Mouse (Mus musculus): ENCODE measurements at regions not wholly inside any gene's neighbourhood (a gene's known extent, or its start where the extent isn't known, plus 50 kb on each side); places are given as distances from the start of the nearest gene placed in this dataset.
A peak's percentile ranks its signal among the peaks of the same experiment; 100 is the strongest.

GRCm38 (mm10) chr10:99959279-99959678 is 56.2 kb upstream of the Kitl start:
- DNase-seq, result no peak

- DNase-seq, result no peak
Observed at GRCm38 (mm10) chr10:99952486-99952885, 62.9 kb upstream of the Kitl start.

DNA sequence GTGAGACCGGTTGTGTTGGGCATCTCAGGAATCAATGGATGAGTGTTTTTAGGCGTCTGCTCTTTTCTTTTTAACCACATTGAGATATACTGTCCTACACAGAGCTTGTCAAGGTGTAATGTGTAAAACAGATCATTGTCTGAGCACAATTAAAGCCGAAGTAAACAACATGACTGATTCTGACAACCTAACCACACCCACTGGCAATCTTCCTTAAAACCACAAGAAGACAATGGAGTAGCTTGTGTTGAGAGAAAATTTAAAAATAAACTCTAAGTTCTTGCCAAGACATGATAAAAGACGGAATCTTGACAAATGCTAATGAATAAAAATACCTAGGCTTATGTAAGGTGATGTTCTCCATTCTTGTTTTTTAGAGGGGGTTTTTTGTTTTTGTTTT is 63.7 kb upstream of the Kitl start:
- DNase-seq, result no peak

GRCm38 (mm10) chr10:99951316-99951715 is 64.1 kb upstream of the Kitl start:
- no peak for DNase-seq

GRCm38 (mm10) chr10:99948740-99949139 is 66.7 kb upstream of the Kitl start:
- no peak for DNase-seq

- DNase-seq, result no peak
Observed at GRCm38 (mm10) chr10:99945418-99945817, 70.0 kb upstream of the Kitl start.

GRCm38 (mm10) chr10:99941665-99942064 is 73.8 kb upstream of the Kitl start:
- peak; percentile 51 for DNase-seq

DNA sequence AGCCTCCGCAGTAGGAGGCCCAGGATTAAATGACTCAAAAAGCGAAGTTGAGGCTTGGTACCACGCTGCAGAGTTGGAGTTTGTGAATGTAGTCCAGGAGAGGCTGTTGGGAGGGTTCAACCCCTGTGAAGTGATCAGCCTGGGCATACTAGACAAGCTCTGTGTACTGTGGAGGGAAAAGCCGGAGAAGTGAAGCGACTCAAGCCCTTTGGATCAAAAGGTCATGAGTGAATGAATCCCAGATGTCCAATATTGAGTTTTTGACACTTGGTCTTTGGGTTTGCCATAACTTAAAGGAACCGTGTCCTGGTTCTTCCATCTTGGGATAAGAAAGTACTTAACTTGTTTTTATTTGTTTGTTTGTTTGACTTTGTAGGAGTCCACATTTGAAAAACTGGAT is 76.5 kb upstream of the Kitl start:
- no peak for DNase-seq

- DNase-seq, result no peak
Observed at GRCm38 (mm10) chr10:99937921-99938618, 77.4 kb upstream of the Kitl start.

GRCm38 (mm10) chr10:99929191-99929590 is 86.2 kb upstream of the Kitl start:
- DNase-seq, result no peak

DNA sequence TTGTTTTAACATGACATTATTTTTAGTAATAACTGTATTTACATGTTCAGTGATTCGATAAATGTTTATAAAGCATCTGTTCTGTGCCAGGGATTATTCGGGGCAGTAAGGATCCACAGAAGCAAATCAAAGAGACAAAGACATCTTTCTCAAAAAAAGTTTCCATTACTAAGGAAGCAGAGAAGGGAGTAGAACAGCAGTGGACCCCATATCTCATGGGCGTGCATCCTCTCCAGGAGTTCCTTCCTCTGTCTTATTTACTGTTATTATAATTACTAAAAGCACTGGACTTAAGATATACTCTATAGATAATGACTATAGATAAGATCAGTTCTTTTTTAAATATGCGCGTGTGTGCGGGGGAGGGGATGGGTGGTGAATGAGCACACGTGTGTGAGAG is 87.5 kb upstream of the Kitl start:
- no peak for DNase-seq

- no peak for DNase-seq
Observed at GRCm38 (mm10) chr10:99926327-99926954, 89.0 kb upstream of the Kitl start.

DNA sequence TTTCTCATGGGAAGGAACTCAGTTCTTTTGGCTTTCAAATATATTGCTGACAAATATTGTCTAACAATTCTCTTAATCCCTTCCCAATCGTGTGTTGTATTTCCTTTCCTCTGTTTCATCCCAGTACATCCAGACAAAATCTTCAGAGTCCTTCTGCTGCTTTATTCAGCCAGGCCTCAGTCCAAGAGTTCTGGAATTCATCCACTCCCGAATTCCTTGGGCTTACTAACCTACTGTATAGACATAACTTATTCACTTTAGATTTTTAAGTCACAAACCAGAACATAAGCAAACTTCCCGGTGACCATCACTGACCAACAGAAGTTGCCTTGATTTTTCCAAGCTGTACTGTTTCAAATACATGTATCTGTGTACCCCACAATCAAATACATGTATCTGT is 90.9 kb upstream of the Kitl start:
- no peak for DNase-seq

GRCm38 (mm10) chr10:99919925-99920324 is 95.5 kb upstream of the Kitl start:
- DNase-seq, result no peak

- no peak for DNase-seq
Observed at GRCm38 (mm10) chr10:99918567-99919320, 96.7 kb upstream of the Kitl start.

GRCm38 (mm10) chr10:99913846-99914187 is 101.6 kb upstream of the Kitl start:
- peak; percentile 9 for DNase-seq

DNA sequence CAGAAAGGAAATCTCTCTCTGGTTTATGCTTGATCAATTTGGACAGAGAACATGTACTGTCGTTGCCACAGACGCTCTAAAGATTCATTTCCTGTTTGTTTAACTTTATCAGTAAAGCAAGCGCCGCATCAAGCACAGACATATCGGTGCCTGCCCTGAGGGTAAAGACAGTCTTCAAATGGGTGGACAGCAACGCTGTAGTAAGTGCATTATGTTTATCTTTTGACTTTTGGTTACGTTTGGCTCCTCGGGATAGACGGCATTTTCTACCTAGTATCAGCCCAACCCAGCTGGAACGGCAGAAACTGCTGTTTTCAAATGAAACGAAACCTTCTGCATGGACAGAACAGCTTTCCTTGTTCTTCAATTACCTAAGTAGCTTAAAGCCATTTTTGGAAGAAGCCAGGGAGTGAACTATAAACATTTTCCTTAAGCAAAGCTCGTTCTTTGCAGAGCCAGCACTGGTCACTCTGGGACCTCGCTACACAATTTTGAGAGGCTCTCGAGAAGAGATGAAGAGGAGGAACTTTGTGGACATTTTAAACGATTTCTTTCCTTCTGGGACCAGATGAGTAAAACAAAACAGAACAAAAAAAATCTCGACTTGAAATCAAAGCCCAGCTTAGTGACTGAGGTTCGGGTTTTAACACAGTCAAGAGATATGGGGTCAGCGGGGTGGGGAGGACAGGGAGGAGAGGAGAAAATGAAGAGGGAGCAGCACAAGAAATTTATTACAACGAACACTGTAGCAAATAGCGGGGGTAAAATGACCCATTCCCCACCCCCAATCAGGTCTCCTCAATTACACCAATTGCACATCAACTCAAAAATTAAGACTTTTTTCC is 102.2 kb upstream of the Kitl start:
- peak; percentile 42 for DNase-seq

GRCm38 (mm10) chr10:99910011-99910723 is 105.3 kb upstream of the Kitl start:
- no peak for DNase-seq

DNA sequence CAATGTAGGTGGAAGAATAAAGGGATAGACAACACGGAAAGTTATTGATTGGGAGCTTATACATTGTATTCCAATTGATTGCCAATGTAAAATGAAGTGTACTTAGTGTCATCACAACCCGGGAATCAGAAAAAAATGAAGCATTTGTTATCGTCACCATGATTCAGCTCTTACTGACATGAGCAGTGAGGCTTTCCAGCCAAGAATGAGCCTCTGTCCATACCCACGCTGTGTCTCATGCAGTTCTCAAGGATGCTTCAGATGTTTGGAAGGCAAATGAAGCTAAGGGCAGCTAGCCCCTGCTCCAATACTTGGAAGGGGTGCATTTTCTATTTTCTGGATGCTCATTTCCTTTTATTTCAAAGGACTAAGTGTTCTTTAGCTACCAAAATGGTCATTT is 107.4 kb upstream of the Kitl start:
- DNase-seq, result no peak

- DNase-seq, result no peak
Observed at GRCm38 (mm10) chr10:99906778-99907435, 108.5 kb upstream of the Kitl start.

GRCm38 (mm10) chr10:99902280-99903231 is 112.9 kb upstream of the Kitl start:
- DNase-seq, result peak; percentile 38
